Mouse (Mus musculus) lung, embryonic 14.5 days (tissue): ENCODE data around the gene Ccdc194. TPM values are rescaled to one million over a fixed set of nuclear protein-coding genes. Genes with fewer than 3 reads are reported as not detected.

Experiments
- ATAC-seq: fragments of 200-750 bp; cut with Nextera tagmentation; 2 replicates; pipeline ENCODE4 v1.8.0; 2017; ENCODE audit warnings: mild to moderate bottlenecking, moderate TSS enrichment, moderate library complexity; ENCODE audit not compliant: insufficient read depth
- DNase-seq: peaks from one replicate; pipeline ENCODE4 v3.0.0-alpha.2; 2015
- H3K27ac ChIP-seq: fragments of 300-500 bp; sonication (generic); 2 replicates; pipeline ENCODE4 v1.5.1; 2014; ENCODE audit warnings: low read depth, mild to moderate bottlenecking, moderate library complexity
- H3K27me3 ChIP-seq: fragments of 300-500 bp; sonication (generic); 2 replicates; pipeline ENCODE4 v1.6.1; 2014; ENCODE audit warnings: low read length, control low read depth; ENCODE audit not compliant: insufficient read depth
- H3K36me3 ChIP-seq: fragments of 300-500 bp; sonication (generic); 2 replicates; pipeline ENCODE4 v1.6.1; 2014; ENCODE audit warnings: control low read depth; ENCODE audit not compliant: insufficient read depth
- H3K4me1 ChIP-seq: fragments of 300-500 bp; sonication (generic); 2 replicates; pipeline ENCODE4 v1.6.1; 2014; ENCODE audit warnings: antibody characterized with exemption, control low read depth; ENCODE audit not compliant: insufficient read depth
- H3K4me2 ChIP-seq: fragments of 300-500 bp; sonication (generic); 2 replicates; pipeline ENCODE4 v1.6.1; 2014; ENCODE audit warnings: mild to moderate bottlenecking
- H3K4me3 ChIP-seq: fragments of 300-500 bp; sonication (generic); 2 replicates; pipeline ENCODE4 v1.5.1; 2014; ENCODE audit warnings: low read depth, low read length
- H3K9ac ChIP-seq: fragments of 300-500 bp; sonication (generic); 2 replicates; pipeline ENCODE4 v1.6.1; 2014
- H3K9me3 ChIP-seq: fragments of 300-500 bp; sonication (generic); 2 replicates; pipeline ENCODE4 v1.6.1; 2016; ENCODE audit warnings: low read depth, low read length, control low read depth
- CTCF ChIP-seq: IDR thresholded peaks from 2 replicates; pipeline ENCODE4 v1.5.1; 2016; ENCODE audit warnings: antibody characterized with exemption, low read depth
- WGBS: fragments of 180-500 bp; shearing (Covaris S2); extraction: QIAGEN DNeasy Blood & Tissue Kit; methylation state at CpG from one replicate; pipeline ENCODE4 v1.1.7; 2014; 5-methylcytosine and 5-hydroxymethylcytosine counted together
- polyA plus RNA-seq: library from polyadenylated mRNA; unstranded; fragments of >200 nt; fragmentation: Nextera tagmentation; extraction: Ambion mirVana; gene quantifications from 2 replicates; pipeline ENCODE4 v1.2.1, GENCODE M21; 2014

Ccdc194 gene
- polyA plus RNA-seq, 1 experiment from 2014 or later = 1.0 TPM

DNA sequence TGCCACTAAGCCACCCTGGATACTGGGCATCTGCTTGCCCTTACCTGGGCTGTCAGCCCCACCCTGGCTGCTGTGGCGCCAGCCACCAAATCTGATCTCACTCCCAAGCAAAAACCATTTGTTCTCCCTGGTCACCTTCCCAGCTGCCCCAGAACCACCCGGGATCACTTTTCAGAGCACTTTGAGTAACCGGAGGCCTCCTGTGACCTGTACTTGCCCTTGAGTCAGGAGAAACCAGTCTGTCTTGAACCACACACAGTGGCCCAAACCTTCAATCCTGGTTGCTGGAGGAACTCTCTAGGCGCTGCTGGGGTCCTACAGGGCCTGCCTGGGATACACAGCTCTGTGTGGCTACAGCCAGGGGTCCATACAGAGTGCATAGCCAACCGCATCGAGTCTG is 27.3 kb upstream of the Ccdc194 start:
- no peak overlapping the region for H3K9ac ChIP-seq
- 38% methylated on average over 6 of the region's 6 CpGs for WGBS
- H3K27ac ChIP-seq = no peak overlapping the region
- H3K36me3 ChIP-seq = peaks cover 8% of the 10 kb centered on the region; the same call in 1 of the 2 replicates
- no peak overlapping the region for H3K4me3 ChIP-seq
- H3K4me1 ChIP-seq = no peaks in the 10 kb centered on the region
- no peak for TF ChIP-seq CTCF
- DNase-seq (no peak), ATAC-seq (no peak)
- no peaks in the 10 kb centered on the region for H3K9me3 ChIP-seq
- no peak overlapping the region for H3K4me2 ChIP-seq
- peaks cover 14% of the 10 kb centered on the region for H3K27me3 ChIP-seq

DNA sequence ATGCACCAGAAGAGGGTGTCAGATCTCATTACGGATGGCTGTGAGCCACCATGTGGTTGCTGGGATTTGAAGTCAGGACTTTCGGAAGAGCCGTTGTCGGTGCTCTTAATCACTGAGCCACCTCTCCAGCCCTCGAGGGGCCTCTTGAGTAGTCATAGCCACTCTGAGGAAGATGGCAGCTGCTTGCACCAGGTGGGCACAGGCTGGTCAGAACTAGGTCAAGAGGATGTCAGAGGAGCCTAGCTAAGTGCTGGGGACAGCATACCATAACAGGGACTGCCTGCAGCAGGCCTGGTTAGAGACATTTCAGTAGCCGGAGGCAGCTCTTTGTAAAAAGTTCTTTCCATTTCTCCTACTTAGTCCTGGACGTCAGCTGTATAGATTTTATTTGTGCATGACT is 25.2 kb upstream of the Ccdc194 start:
- WGBS = 40% methylated on average over 7 of the region's 7 CpGs
- H3K27me3 ChIP-seq = no peaks in the 10 kb centered on the region
- DNase-seq (no peak), ATAC-seq (no peak)
- no peaks in the 10 kb centered on the region for H3K4me1 ChIP-seq
- H3K4me2 ChIP-seq = no peak overlapping the region
- H3K4me3 ChIP-seq = no peak overlapping the region
- H3K27ac ChIP-seq = no peak overlapping the region
- no peak overlapping the region for H3K9ac ChIP-seq
- peaks cover 25% of the 10 kb centered on the region; the same call in 1 of the 2 replicates for H3K36me3 ChIP-seq
- TF ChIP-seq CTCF = no peak
- no peaks in the 10 kb centered on the region for H3K9me3 ChIP-seq

DNA sequence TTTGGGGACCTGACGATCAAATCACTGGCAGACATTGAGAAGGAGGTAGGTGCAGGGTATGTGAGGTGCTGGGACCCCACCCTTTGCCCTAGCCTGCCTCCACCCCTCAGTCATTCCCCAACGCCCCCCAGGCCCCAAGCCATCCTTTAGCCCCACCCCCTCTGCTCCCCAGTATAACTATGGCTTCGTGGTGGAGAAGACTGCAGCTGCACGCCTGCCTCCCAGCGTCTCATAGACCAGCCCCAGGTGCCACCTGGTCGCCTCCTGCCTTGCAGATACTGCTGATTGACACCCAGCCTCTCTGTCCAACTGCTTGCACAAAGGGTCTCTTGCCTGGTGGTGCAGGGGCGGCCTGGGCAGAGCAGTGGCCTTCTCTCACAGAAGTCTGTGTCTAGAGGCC is 22.1 kb upstream of the Ccdc194 start:
- Histone ChIP-seq H3K4me1 (no peaks in the 10 kb centered on the region), H3K27ac (no peak overlapping the region), H3K4me3 (no peak overlapping the region), H3K36me3 (peaks cover 28% of the 10 kb centered on the region; the same call in 1 of the 2 replicates), H3K4me2 (no peak overlapping the region), H3K27me3 (no peaks in the 10 kb centered on the region), H3K9ac (no peak overlapping the region), H3K9me3 (no peaks in the 10 kb centered on the region)
- ATAC-seq (no peak), DNase-seq (no peak)
- no peak for TF ChIP-seq CTCF
- 92% methylated on average over 7 of the region's 7 CpGs for WGBS

DNA sequence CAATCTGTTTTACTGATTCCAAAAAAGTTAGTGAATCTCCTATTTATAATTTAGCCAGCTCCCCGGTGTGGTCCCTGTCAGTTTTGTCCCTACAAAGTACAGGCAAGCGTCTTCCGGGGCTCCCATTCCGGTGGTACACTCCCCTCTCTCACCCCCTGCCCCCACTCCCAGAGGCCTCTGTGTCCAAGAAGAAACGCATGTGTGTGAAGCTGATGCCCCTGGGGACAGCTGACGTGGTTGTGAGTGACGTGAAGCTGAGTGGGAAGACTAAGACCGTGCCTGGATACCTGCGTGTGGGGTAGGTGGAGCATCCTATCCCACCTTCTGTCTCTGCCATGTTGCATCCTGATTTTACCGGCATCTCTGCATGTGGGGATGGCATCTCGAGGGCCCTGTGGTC is 19.5 kb upstream of the Ccdc194 start:
- Histone ChIP-seq H3K36me3 (peaks cover 28% of the 10 kb centered on the region; the same call in 1 of the 2 replicates), H3K4me1 (no peaks in the 10 kb centered on the region), H3K4me2 (no peak overlapping the region), H3K9me3 (no peaks in the 10 kb centered on the region), H3K4me3 (no peak overlapping the region), H3K9ac (no peak overlapping the region), H3K27ac (no peak overlapping the region), H3K27me3 (no peaks in the 10 kb centered on the region)
- no peak for TF ChIP-seq CTCF
- ATAC-seq (no peak), DNase-seq (no peak)
- 89% methylated on average over 11 of the region's 11 CpGs for WGBS

DNA sequence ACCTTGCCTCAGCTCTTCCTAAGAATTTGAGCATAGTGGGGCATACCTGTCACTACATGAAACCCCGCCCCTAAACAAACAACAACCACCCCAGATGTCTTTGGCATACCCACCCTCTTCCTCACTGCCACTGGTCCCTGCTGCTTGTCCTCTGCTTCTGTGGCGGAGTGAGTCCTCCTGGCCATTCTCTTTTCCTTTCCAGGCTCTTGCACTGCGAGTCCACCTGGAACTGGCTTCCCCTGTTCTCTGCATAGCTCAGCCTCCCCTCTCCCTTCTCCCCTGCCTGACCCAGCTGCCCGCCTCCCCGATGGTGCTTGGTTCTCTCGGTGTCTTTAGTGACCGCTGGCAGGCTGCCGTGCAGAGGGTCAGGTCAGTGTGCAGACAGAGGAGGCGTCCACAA is 18.2 kb upstream of the Ccdc194 start:
- no peak for ATAC-seq

DNA sequence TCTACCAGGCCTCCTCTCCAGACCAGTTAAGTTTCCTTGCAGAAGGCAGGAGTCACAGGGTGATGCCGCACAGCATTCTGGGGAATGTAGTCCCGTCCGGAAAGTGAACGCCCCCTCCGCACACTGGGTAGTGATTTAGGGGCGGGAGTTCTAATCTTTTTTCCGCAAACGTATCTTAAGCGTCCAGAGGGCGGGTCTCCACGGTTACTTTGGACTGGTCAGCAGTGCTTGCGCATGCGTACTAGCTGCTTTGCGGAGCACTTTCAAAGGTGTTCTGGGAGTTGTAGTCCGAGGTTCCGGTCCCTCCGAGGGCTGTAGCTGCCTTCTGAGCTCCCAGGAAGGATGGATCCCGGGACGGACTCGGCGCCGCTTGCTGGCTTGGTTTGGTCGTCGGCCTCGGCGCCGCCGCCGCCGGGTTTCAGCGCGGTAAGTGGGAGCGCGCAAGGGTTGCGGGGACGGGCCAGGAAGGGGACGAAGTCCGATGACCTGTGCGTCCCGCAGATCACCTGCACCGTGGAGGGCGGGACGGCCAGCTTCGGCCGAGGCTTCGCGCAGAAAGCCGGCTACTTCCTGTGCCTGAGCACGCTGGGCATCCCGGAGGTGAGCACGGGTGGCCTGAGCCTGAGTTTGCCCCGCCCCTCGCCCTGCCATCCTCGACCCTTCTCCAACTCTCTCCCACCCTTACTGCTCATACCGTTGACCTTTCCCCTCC is 17.3 kb upstream of the Ccdc194 start, which contains the start of gene Mvb12a:
TSS of gene Mvb12a (plus strand) at position 291 of the 712 bp plus-strand sequence.
- peak; percentile 92 for ATAC-seq
- Histone ChIP-seq H3K9ac (peak within 1 kb of the TSS; percentile 53), H3K4me1 (0 out of 2 replicates have a peak, but pooled peaks cover 1% of the 10 kb centered on the region), H3K9me3 (no peaks in the 10 kb centered on the region), H3K36me3 (peaks cover 21% of the 10 kb centered on the region; the same call in 1 of the 2 replicates), H3K27ac (no peak within 1 kb of the TSS; the same call in 1 of the 2 replicates), H3K4me2 (peak within 1 kb of the TSS; percentile 86), H3K27me3 (no peaks in the 10 kb centered on the region), H3K4me3 (peak within 1 kb of the TSS; percentile 59)
- TF ChIP-seq CTCF = no peak
- peak; percentile 100 for DNase-seq
- WGBS = under 1% methylated on average over 52 of the region's 55 CpGs

More for the DNA sequence above, 18.2 kb upstream of the Ccdc194 start:
- peaks cover 28% of the 10 kb centered on the region; the same call in 1 of the 2 replicates for H3K36me3 ChIP-seq
- H3K27me3 ChIP-seq = no peaks in the 10 kb centered on the region
- H3K9ac ChIP-seq = peak overlapping the region; percentile 53
- WGBS = 82% methylated on average over 9 of the region's 9 CpGs
- H3K27ac ChIP-seq = no peak overlapping the region
- peak overlapping the region; percentile 86 for H3K4me2 ChIP-seq
- TF ChIP-seq CTCF = no peak
- DNase-seq = no peak
- no peaks in the 10 kb centered on the region for H3K9me3 ChIP-seq
- peak overlapping the region; percentile 59 for H3K4me3 ChIP-seq
- H3K4me1 ChIP-seq = no peaks in the 10 kb centered on the region

DNA sequence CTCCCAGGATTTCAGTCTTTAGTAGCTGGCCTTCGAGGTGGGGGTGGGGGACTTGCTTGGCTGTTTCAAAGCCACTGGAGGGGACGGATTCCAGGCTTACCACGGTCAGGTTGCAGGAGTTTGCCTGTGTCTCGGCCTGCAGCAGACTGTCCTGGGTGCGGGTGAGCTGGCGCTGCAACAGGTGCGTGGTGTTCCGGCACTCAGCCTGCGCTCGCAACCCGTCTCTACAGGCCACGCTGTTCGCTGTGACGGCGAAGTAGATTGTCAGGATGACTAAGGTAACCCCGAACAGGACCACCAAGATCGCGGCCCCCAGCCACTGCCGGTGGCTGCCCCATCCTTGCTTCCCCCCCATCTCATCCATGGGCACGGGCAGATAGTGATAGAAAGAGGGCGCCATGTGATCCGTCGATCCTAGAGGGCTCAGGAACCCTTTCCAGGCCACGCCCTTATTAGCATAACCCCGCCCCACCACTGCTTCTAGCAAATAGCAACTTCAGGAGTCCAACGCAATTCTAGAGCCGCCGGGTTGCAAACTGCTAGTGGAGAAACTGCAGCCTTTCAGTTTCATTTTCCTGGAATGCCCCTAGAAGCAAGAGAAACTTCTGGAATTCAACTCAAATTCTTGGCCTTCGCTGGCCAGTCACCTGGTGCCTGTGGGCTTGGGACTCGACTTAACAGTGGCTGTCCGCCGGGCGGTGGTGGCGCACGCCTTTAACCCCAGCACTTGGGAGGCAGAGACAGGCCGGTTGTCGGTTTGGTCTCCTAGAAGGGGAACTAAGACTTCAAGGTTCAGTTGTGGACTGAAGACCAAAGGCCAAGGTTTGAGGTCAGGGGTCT is 11.7 kb upstream of the Ccdc194 start, which contains the start of gene Bst2:
TSS of gene Bst2 (minus strand) at position 429 of the 840 bp plus-strand sequence.
- H3K27ac ChIP-seq = peak within 1 kb of the TSS; percentile 73
- no peak for TF ChIP-seq CTCF
- peak within 1 kb of the TSS; percentile 45 for H3K4me3 ChIP-seq
- WGBS = 2% methylated on average over 37 of the region's 37 CpGs
- H3K27me3 ChIP-seq = no peaks in the 10 kb centered on the region
- peak within 1 kb of the TSS; percentile 53 for H3K9ac ChIP-seq
- H3K9me3 ChIP-seq = no peaks in the 10 kb centered on the region
- DNase-seq (peak; percentile 96), ATAC-seq (peak; percentile 89)
- peak within 1 kb of the TSS; percentile 70 for H3K4me2 ChIP-seq
- H3K36me3 ChIP-seq = no peaks in the 10 kb centered on the region
- 0 out of 2 replicates have a peak, but pooled peaks cover 4% of the 10 kb centered on the region for H3K4me1 ChIP-seq
